ENCODE assay signal across 8 mouse cellular contexts in the genomic region with DNA sequence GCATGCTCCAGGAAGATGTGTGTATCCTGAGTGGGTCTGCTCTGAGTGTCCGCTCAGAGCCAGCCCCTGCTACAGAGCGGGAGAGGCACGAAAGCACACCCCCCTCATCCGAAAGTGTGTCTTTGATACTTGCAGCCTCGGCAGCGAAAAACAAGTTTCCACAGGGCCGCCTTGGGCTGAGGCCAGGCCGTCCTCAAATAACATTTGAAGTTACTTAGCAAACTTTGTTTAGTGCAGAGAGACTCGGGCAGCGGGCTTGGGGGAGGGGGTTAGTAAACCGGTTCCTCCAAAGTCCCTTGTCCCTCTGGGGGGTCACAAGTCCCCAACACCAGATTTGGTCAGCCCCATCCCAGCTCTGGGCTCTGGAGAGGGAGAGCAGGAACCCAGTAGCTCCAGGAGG. TPM values are rescaled to one million over a fixed set of nuclear protein-coding genes. Genes with fewer than 3 reads are reported as not detected.
A peak's percentile ranks its signal among the peaks of the same experiment; 100 is the strongest.
DNase-seq lines count a peak whose midpoint lies in the region; ATAC-seq and TF ChIP-seq lines count a peak whose summit lies in the region.

No protein-coding gene starts in this region.

- WGBS in midbrain, embryonic 15.5 days = 11% methylated on average over 11 of the region's 11 CpGs
- 12% methylated on average over 11 of the region's 11 CpGs for WGBS in midbrain, embryonic 13.5 days
- WGBS in heart, postnatal 0 days = 42% methylated on average over 11 of the region's 11 CpGs

- TF ChIP-seq CTCF in heart, postnatal 0 days (IDR thresholded peaks at IDR 0.05; ENCODE audit: low read depth) = no peak

- peaks cover 83% of the 10 kb centered on the region for H3K27me3 ChIP-seq in midbrain, embryonic 15.5 days (replicated peaks)
- H3K27me3 ChIP-seq in midbrain, embryonic 13.5 days = peaks cover 100% of the 10 kb centered on the region
- peaks cover 39% of the 10 kb centered on the region for H3K27me3 ChIP-seq in heart, postnatal 0 days (ENCODE audit: control insufficient read depth, insufficient read depth, low read length)

- TF ChIP-seq EP300 in heart, postnatal 0 days (IDR thresholded peaks at IDR 0.05; ENCODE audit: low read depth) = no peak

- H3K9me3 ChIP-seq in midbrain, embryonic 15.5 days = no peaks in the 10 kb centered on the region
- no peaks in the 10 kb centered on the region for H3K9me3 ChIP-seq in midbrain, embryonic 13.5 days
- H3K9me3 ChIP-seq in heart, postnatal 0 days (replicated peaks; ENCODE audit: control insufficient read depth, low read length) = no peaks in the 10 kb centered on the region

- H3K4me3 ChIP-seq in midbrain, embryonic 15.5 days = no peak overlapping the region
- H3K4me3 ChIP-seq in midbrain, embryonic 13.5 days (replicated peaks) = no peak overlapping the region
- H3K4me3 ChIP-seq in heart, postnatal 0 days (ENCODE audit: low read depth, low read length) = no peak overlapping the region

- H3K4me2 ChIP-seq in midbrain, embryonic 15.5 days = no peak overlapping the region
- no peak overlapping the region for H3K4me2 ChIP-seq in midbrain, embryonic 13.5 days (replicated peaks)
- 0 out of 2 replicates have a peak overlapping the region, but pooled peaks have one; percentile 3 for H3K4me2 ChIP-seq in heart, postnatal 0 days (ENCODE audit: low read depth, low read length)

- ATAC-seq in midbrain, embryonic 15.5 days (replicated peaks) = no peak
- ATAC-seq in midbrain, embryonic 13.5 days = no peak
- ATAC-seq in heart, postnatal 0 days (ENCODE audit: insufficient read depth, low read depth) = no peak
- ATAC-seq in monocyte, adult 5-6 weeks (replicated peaks; ENCODE audit: insufficient number of reproducible peaks, low FRiP score, low TSS enrichment, poor library complexity, severe bottlenecking) = no peak
- no peak for ATAC-seq in CD4-positive, CD25-positive, alpha-beta regulatory T cell, adult 4 months

- no peak overlapping the region for H3K9ac ChIP-seq in midbrain, embryonic 15.5 days
- no peak overlapping the region for H3K9ac ChIP-seq in midbrain, embryonic 13.5 days (replicated peaks)
- H3K9ac ChIP-seq in heart, postnatal 0 days (replicated peaks; ENCODE audit: low read depth, low read length) = no peak overlapping the region

- no peaks in the 10 kb centered on the region for H3K36me3 ChIP-seq in midbrain, embryonic 15.5 days (replicated peaks)
- H3K36me3 ChIP-seq in midbrain, embryonic 13.5 days = no peaks in the 10 kb centered on the region
- no peaks in the 10 kb centered on the region for H3K36me3 ChIP-seq in heart, postnatal 0 days (replicated peaks; ENCODE audit: control insufficient read depth, insufficient read depth, low read length)

- H3K27ac ChIP-seq in midbrain, embryonic 15.5 days = 0 out of 2 replicates have a peak overlapping the region, but pooled peaks have one; percentile 35
- no peak overlapping the region for H3K27ac ChIP-seq in midbrain, embryonic 13.5 days
- H3K27ac ChIP-seq in heart, postnatal 0 days (ENCODE audit: low read depth) = peak overlapping the region; percentile 2

- H3K4me1 ChIP-seq in midbrain, embryonic 15.5 days = peaks cover 35% of the 10 kb centered on the region
- peaks cover 45% of the 10 kb centered on the region for H3K4me1 ChIP-seq in midbrain, embryonic 13.5 days (replicated peaks)
- peaks cover 56% of the 10 kb centered on the region for H3K4me1 ChIP-seq in heart, postnatal 0 days (ENCODE audit: control insufficient read depth, insufficient read depth)

- peak; percentile 49 to 56 for DNase-seq in cerebellum, adult 18-20 months
- DNase-seq in cerebellum, adult 9-10 months = no peak
- DNase-seq in heart, postnatal 0 days (ENCODE audit: low spot score) = no peak
- peak; percentile 77 for DNase-seq in lung, postnatal 25 days (ENCODE audit: low spot score)

RNA-seq across cellular contexts. Expression of a gene that starts 11.2 kb away (rescaled TPM):
- 48.6 and 54.0 TPM in 2 replicates for polyA plus RNA-seq in midbrain, embryonic 15.5 days (2015; fragmentation: Nextera tagmentation; extraction: Ambion mirVana)
- polyA plus RNA-seq in midbrain, embryonic 13.5 days (2015; fragmentation: Nextera tagmentation; extraction: Ambion mirVana) = 22.4 and 28.4 TPM in 2 replicates
- total RNA-seq in heart, postnatal 0 days (2014; rRNA removed; ENCODE audit: low replicate concordance) = 41.9 and 48.5 TPM in 2 replicates
- 18.2 TPM in 2 replicates for polyA plus RNA-seq in heart, postnatal 0 days (2015; fragmentation: Nextera tagmentation; extraction: Ambion mirVana)
- total RNA-seq in monocyte, adult 5-6 weeks (2017) = 8.1 to 16.7 TPM (median 9.9 TPM) in 3 replicates
- 1 to 10 TPM; 2.8 to 7.2 TPM for polyA plus RNA-seq in CD4-positive, CD25-positive, alpha-beta regulatory T cell, adult 4 months (2017; shearing (Covaris generic))

RNA-seq across cellular contexts. Expression of a gene that starts 33.7 kb away (rescaled TPM):
- polyA plus RNA-seq in midbrain, embryonic 15.5 days (2015; fragmentation: Nextera tagmentation; extraction: Ambion mirVana) = 12.3 and 13.4 TPM in 2 replicates
- 8.8 and 8.9 TPM in 2 replicates for polyA plus RNA-seq in midbrain, embryonic 13.5 days (2015; fragmentation: Nextera tagmentation; extraction: Ambion mirVana)
- 2.1 and 15.4 TPM in 2 replicates for total RNA-seq in heart, postnatal 0 days (2014; rRNA removed; ENCODE audit: low replicate concordance)
- polyA plus RNA-seq in heart, postnatal 0 days (2015; fragmentation: Nextera tagmentation; extraction: Ambion mirVana) = 6.2 and 8.0 TPM in 2 replicates
- 3.6 to 4.0 TPM (median 3.8 TPM) in 3 replicates for total RNA-seq in monocyte, adult 5-6 weeks (2017)
- polyA plus RNA-seq in CD4-positive, CD25-positive, alpha-beta regulatory T cell, adult 4 months (2017; shearing (Covaris generic)) = 1 to 10 TPM; 4.9 to 7.6 TPM

RNA-seq across cellular contexts. Expression of a gene that starts 42.4 kb away (rescaled TPM):
- polyA plus RNA-seq in midbrain, embryonic 15.5 days (2015; fragmentation: Nextera tagmentation; extraction: Ambion mirVana) = 35.5 and 36.1 TPM in 2 replicates
- polyA plus RNA-seq in midbrain, embryonic 13.5 days (2015; fragmentation: Nextera tagmentation; extraction: Ambion mirVana) = 34.5 and 36.3 TPM in 2 replicates
- total RNA-seq in heart, postnatal 0 days (2014; rRNA removed; ENCODE audit: low replicate concordance) = 47.1 and 49.8 TPM in 2 replicates
- polyA plus RNA-seq in heart, postnatal 0 days (2015; fragmentation: Nextera tagmentation; extraction: Ambion mirVana) = 48.1 and 50.0 TPM in 2 replicates
- total RNA-seq in monocyte, adult 5-6 weeks (2017) = 10.0 to 12.8 TPM (median 11.2 TPM) in 3 replicates
- 10 to 100 TPM; 14.3 to 16.4 TPM for polyA plus RNA-seq in CD4-positive, CD25-positive, alpha-beta regulatory T cell, adult 4 months (2017; shearing (Covaris generic))

RNA-seq across cellular contexts. Expression of a gene that starts 51.6 kb away (rescaled TPM):
- polyA plus RNA-seq in midbrain, embryonic 15.5 days (2015; fragmentation: Nextera tagmentation; extraction: Ambion mirVana) = 88.2 and 91.7 TPM in 2 replicates
- polyA plus RNA-seq in midbrain, embryonic 13.5 days (2015; fragmentation: Nextera tagmentation; extraction: Ambion mirVana) = 84.8 and 88.8 TPM in 2 replicates
- 89.2 and 126 TPM in 2 replicates for total RNA-seq in heart, postnatal 0 days (2014; rRNA removed; ENCODE audit: low replicate concordance)
- polyA plus RNA-seq in heart, postnatal 0 days (2015; fragmentation: Nextera tagmentation; extraction: Ambion mirVana) = 111 and 125 TPM in 2 replicates
- 31.6 to 37.2 TPM (median 34.2 TPM) in 3 replicates for total RNA-seq in monocyte, adult 5-6 weeks (2017)
- polyA plus RNA-seq in CD4-positive, CD25-positive, alpha-beta regulatory T cell, adult 4 months (2017; shearing (Covaris generic)) = 100 to 1,000 TPM; 139 to 160 TPM

RNA-seq across cellular contexts. Expression of a gene that starts 57.8 kb away (rescaled TPM):
- polyA plus RNA-seq in midbrain, embryonic 15.5 days (2015; fragmentation: Nextera tagmentation; extraction: Ambion mirVana) = 669 and 673 TPM in 2 replicates
- polyA plus RNA-seq in midbrain, embryonic 13.5 days (2015; fragmentation: Nextera tagmentation; extraction: Ambion mirVana) = 599 and 642 TPM in 2 replicates
- 211 and 235 TPM in 2 replicates for total RNA-seq in heart, postnatal 0 days (2014; rRNA removed; ENCODE audit: low replicate concordance)
- 201 and 266 TPM in 2 replicates for polyA plus RNA-seq in heart, postnatal 0 days (2015; fragmentation: Nextera tagmentation; extraction: Ambion mirVana)
- total RNA-seq in monocyte, adult 5-6 weeks (2017) = 1,036 to 1,300 TPM (median 1,079 TPM) in 3 replicates
- 100 to 1,000 TPM; 250 to 281 TPM for polyA plus RNA-seq in CD4-positive, CD25-positive, alpha-beta regulatory T cell, adult 4 months (2017; shearing (Covaris generic))

Comparison
In these comparisons a context has a peak if more than half of its experiments do, and no peak if none do; other contexts are left out.
1. DNase-seq: peak in cerebellum, adult 18-20 months (2 of 2) and lung, postnatal 25 days (single experiment); none in cerebellum, adult 9-10 months (single experiment) and heart, postnatal 0 days (single experiment).